Mouse (Mus musculus) ES-E14 (cell line): ENCODE measurements around the gene Dcps.

Source experiments
- HCFC1 ChIP-seq: IDR thresholded peaks from 2 replicates; pipeline ENCODE4 v1.6.1; 2012; ENCODE audit warnings: low read length, inconsistent platforms, borderline replicate concordance; ENCODE audit not compliant: insufficient read depth
- MAFK ChIP-seq: IDR thresholded peaks from 2 replicates; pipeline ENCODE4 v1.6.1; 2014; ENCODE audit warnings: mild to moderate bottlenecking, low read depth, low read length, inconsistent platforms; ENCODE audit not compliant: insufficient read depth
- ZC3H11A ChIP-seq: IDR thresholded peaks from 2 replicates; pipeline ENCODE4 v1.6.1; 2012; ENCODE audit warnings: low read depth, mild to moderate bottlenecking, inconsistent platforms, low read length, borderline replicate concordance
- ZNF384 ChIP-seq: IDR thresholded peaks from 2 replicates; pipeline ENCODE4 v1.6.1; 2012; ENCODE audit warnings: low read depth, low read length, inconsistent platforms

- TF ChIP-seq ZC3H11A (no peak), HCFC1 (no peak), MAFK (no peak), ZNF384 (no peak)
Observed at GRCm38 (mm10) chr9:35187351-35187903, 11.6 kb upstream of the Dcps start.
